Mouse (Mus musculus) layer of hippocampus, postnatal 14 days (tissue): ENCODE results near the gene Hoxb13. TPM values are rescaled to one million over a fixed set of nuclear protein-coding genes. Genes with fewer than 3 reads are reported as not detected.

ENCODE experiments used
- total RNA-seq, 2 experiments: library from RNA; stranded (reverse); gene quantifications; 2 replicates each; pipeline ENCODE4 v1.2.3; 2021

The Hoxb13 gene
- total RNA-seq, 2 experiments from 2014 or later: not detected

Other genes starting within 250 kb of the Hoxb13 start
- under 1 TPM; 0.10 to 0.18 TPM for gene Igf2bp1, start 188.4 kb upstream of the Hoxb13 start, total RNA-seq
- not detected for gene Gip, start 169.8 kb upstream of the Hoxb13 start, total RNA-seq
- gene Snf8, start 159.4 kb upstream of the Hoxb13 start, total RNA-seq: 10 to 100 TPM; 84.2 to 90.8 TPM
- gene Ube2z, start 128.9 kb upstream of the Hoxb13 start, total RNA-seq: 10 to 100 TPM; 54.4 to 55.3 TPM
- gene Atp5g1, start 118.6 kb upstream of the Hoxb13 start, total RNA-seq: 100 to 1,000 TPM; 585 to 616 TPM
- gene Calcoco2, start 82.4 kb upstream of the Hoxb13 start, total RNA-seq: under 1 TPM in 1 of 2 experiments, not detected in 1; 0.21 TPM
- 1 to 10 TPM in 1 of 2 experiments, under 1 TPM in 1; 0.41 to 1.1 TPM for gene Ttll6, start 60.5 kb upstream of the Hoxb13 start, total RNA-seq
- not detected for gene Hoxb9, start 77.1 kb downstream of the Hoxb13 start, total RNA-seq
- not detected for gene Hoxb8, start 87.6 kb downstream of the Hoxb13 start, total RNA-seq
- gene Hoxb7, start 92.3 kb downstream of the Hoxb13 start, total RNA-seq: not detected
- not detected for gene Hoxb6, start 98.2 kb downstream of the Hoxb13 start, total RNA-seq
- gene Hoxb5, start 109.0 kb downstream of the Hoxb13 start, total RNA-seq: not detected
- not detected for gene Hoxb4, start 124.0 kb downstream of the Hoxb13 start, total RNA-seq
- not detected for gene Hoxb3, start 129.0 kb downstream of the Hoxb13 start, total RNA-seq
- gene Hoxb2, start 156.2 kb downstream of the Hoxb13 start, total RNA-seq: not detected
- gene Hoxb1, start 171.4 kb downstream of the Hoxb13 start, total RNA-seq: not detected